Mouse (Mus musculus) thymus, adult 2 months (tissue): ENCODE measurements around the gene Fgf4.

Experiments
- CTCF ChIP-seq: fragments of 200-500 bp; IDR thresholded peaks from 2 replicates; pipeline ENCODE4 v1.5.1; 2012; ENCODE audit warnings: mild to moderate bottlenecking, control low read depth, low read length, moderate library complexity, borderline replicate concordance; ENCODE audit not compliant: control insufficient read depth, poor library complexity, insufficient read depth; ENCODE audit errors: extremely low read depth
- POLR2A ChIP-seq: fragments of 200-500 bp; IDR thresholded peaks from 2 replicates; pipeline ENCODE4 v1.6.1; 2012; ENCODE audit warnings: mild to moderate bottlenecking, low read length, control low read depth, moderate library complexity; ENCODE audit not compliant: control insufficient read depth, poor library complexity, insufficient read depth; ENCODE audit errors: extremely low read depth

DNA sequence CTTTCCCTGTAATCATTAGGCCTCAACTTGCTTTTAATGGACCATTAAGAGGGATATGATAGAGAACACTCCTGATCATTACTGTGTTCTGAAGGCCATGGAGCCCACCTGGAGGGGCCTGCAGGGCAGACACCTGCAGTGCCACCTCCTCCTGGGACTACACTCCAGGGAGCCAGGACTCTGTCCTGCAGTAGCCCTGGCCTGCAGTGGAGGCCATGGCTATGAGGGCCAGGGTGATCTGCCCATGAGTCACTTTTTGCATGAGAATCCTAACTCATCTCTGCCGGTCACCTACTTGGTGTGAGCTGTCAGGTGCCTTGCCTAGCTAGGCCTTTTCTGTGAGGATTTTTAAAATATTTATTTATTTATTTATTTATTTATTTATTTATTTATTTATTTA, 31.2 kb downstream of the Fgf4 start:
- TF ChIP-seq POLR2A (no peak), CTCF (no peak)
